Mouse (Mus musculus) gastrocnemius, postnatal 4 days (tissue): ENCODE measurements around the gene Fam76b. TPM values are rescaled to one million over a fixed set of nuclear protein-coding genes. Genes with fewer than 3 reads are reported as not detected.
"Not testable (repeated sequence)": the region's sequence is repeated elsewhere in the genome, so short reads cannot be mapped to it uniquely, and the experiment has no call there.

Experiments
- DNase-seq, 2 experiments: peaks; one replicate each; pipeline ENCODE4 v3.0.0; 2021 to 2022; ENCODE audit warnings: low spot score in 2 of 2, mixed read lengths in 2 of 2
- long read RNA-seq, 2 experiments: library from polyadenylated mRNA; stranded (forward); transcript quantifications; one replicate each; pipeline ENCODE4 v2.0.0; 2021
- total RNA-seq, 2 experiments: library from RNA; stranded (reverse); gene quantifications; 2 replicates each; pipeline ENCODE4 v1.2.3; 2021

Fam76b gene
- total RNA-seq = 10 to 100 TPM; 19.0 to 22.9 TPM
- long read RNA-seq, experiment 1, transcript Fam76b-201 (10 exons, 3,702 nt) = major isoform, 5 of 7 reads
- long read RNA-seq, experiment 1, partial matches to known transcripts = 0 of 7 reads
- long read RNA-seq, experiment 1, other reads (novel, unspliced or antisense) = 2 of 7 reads
- long read RNA-seq, experiment 2, partial matches to known transcripts = 0 of 9 reads
- long read RNA-seq, experiment 2, other reads (novel, unspliced or antisense) = 5 of 9 reads

DNA sequence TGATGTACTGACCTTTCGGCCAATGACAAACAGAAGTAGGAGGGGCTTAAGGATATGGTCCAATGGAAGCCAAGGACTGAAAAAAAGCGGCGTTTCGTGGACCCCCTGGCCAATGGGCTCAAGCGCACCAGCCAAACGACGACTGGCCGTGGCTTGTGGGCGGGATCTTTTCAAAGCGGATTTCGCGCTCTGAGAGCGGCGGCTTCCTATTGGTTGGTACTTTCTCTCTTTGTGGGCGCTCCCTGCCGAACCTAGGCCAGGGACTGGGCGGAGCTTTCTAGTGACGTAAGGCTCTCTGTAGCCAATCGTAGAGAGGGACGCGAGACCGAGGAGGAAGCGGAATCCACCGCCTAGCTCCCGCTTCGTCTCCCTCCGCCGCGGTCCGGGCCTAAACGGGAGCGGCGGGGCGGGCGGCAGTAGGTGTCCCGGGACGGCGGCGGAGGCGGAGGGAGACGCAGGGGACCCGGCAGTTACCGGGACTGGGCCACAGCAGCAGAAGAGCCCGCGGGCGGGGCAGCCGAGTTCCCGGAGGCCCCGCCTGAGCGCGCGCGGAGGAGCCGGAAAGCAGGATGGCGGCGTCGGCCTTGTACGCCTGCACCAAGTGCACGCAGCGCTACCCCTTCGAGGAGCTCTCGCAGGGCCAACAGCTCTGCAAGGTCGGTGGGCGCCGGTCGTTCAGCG, at the start of gene Fam76b:
Gene Fam76b (plus strand): TSS at position 311 of the 681 bp plus-strand sequence.
- DNase-seq = peak; percentile 96 to 97

DNA sequence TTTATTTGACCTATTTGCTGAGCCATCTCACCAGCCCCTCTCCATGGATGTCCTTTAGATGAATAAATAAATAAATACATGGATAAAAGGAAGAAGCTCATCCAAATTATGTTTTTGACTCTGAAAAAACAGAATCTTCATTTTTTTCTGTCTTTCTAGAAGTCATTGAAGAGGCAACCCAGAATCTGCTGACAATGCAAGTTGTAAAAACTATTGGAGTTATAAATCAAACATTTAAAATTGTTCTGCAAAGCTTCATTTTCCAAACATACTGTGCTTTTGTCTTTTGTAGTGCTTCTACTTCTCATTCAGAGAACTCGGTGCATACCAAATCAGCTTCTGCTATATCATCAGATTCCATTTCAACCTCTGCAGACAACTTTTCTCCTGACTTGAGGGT, 45.5 kb upstream of the Fam76b start:
- no peak for DNase-seq

DNA sequence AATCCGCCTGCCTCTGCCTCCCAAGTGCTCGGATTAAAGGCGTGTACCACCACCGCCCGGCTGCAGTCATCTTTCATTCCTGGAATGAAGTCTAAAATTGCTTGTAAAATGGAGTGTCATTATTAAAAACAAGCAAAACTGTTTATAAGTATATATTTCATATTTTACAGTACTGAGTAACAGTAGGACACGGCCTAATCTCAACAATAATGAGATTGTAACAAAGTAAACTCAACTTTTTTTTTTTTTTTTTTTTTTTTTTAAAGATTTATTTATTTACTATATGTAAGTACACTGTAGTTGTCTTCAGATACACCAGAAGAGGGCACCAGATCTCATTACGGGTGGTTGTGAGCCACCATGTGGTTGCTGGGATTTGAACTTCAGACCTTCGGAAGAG, 36.7 kb upstream of the Fam76b start:
- not testable (repeated sequence) for DNase-seq

DNA sequence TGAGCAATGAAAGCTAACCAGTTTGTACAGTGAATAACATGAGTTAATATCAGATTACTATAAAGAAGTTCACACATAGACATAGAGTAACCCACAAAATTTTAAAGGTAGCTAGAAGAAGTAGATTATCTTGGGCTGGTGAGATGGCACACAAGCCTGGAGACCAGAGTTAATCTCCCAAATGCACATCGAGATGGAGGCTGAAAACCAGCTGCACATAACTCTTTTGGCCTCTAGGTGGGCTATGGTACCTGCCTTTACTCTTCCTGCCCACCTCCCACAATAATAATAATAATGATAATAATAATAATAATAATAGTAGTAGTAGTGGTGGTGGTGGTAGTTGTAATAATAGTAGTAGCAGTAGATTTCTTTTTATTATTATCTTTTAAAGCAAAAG, 33.2 kb upstream of the Fam76b start:
- DNase-seq = no peak

DNA sequence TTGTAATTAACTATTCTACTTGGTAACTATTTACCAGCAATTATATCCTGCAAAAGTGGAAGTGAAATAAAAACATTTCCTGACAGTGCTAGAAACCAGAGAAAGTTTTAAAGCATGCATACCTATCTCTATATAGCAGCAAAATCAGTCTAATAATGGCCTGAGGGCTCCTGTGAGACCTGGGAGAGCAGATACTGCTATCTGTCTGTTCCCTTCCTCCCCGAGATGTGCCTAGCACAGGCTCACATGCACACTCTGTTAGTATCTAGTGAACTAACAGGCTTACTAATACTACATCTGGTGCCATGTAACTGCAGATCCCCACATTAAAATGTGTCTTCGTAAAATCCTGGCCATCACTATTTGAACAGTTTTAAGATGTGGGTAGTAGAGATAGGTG, 32.8 kb upstream of the Fam76b start:
- no peak for DNase-seq

DNA sequence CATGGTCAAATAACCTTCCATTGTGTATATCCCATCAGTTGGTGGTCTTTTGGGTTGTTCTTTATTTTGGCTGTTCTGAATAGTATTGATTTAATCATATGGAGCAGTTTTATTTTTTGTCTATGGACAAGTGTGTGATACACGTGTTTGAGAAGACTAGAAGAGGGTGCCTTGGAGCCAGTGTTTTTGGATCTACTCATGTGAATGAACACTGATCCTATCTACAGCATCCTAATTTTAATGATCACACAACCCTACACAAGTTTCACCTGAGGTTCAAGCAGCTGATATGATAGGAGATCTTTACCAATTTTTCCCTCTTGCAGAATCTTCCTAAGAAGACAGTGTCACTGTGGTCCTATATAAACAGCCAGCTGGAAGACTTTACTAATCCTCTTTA, 23.0 kb upstream of the Fam76b start:
- DNase-seq = no peak

DNA sequence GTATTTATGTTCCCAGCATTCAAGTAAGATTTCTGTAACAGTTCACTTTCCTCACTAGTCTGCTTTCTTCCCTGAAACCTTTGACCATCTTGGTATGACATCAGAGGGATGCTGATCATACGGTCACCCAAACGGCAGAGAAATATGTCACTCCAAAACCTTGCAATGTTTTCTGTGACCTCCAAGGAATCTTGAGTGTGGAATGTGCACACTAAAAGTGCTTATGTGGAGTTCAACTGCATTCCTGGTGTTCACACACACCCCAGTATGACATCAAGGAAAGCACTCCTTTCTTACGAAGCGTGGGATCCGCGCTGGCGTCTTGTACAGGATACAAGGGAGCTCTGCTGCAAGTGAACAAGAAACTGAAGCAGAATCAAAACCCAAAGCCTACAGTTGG, 20.7 kb upstream of the Fam76b start:
- no peak for DNase-seq

DNA sequence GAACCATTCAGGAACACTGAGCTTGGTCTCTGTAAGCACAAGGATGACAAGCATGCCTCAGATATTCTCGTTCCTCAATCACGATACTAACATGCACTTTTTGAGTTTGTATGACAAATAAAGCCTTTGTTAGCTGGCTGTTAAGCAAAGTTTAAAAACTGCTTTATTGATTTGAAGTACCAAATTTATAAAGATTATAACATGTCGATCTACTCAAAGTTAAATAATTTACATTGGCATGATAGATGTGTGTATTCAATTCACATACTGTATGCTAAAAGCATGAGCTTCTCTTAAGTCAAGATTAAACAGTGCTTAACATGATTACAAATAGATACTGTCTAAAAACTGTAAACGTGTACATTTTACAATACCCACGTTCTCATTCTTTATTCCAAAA, 19.9 kb upstream of the Fam76b start:
- DNase-seq = no peak

DNA sequence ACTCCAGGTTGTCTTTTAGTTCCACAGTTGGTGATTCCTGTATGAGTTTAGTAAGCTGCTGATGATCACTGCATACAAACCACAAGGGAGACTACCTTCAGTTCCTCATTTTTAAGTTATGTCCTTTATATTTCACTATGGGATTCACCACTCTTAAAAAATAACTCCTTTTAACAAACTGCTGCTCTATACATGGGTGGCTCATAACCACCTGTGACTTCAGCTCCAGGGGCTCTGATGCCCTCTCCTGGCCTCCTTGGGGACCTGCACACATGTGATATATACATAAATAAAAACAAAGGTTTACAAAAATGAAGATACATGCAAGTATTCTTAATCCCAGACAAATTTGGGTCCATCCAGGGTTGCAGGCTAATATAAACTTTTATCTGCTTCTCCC, 17.6 kb upstream of the Fam76b start:
- DNase-seq = no peak

DNA sequence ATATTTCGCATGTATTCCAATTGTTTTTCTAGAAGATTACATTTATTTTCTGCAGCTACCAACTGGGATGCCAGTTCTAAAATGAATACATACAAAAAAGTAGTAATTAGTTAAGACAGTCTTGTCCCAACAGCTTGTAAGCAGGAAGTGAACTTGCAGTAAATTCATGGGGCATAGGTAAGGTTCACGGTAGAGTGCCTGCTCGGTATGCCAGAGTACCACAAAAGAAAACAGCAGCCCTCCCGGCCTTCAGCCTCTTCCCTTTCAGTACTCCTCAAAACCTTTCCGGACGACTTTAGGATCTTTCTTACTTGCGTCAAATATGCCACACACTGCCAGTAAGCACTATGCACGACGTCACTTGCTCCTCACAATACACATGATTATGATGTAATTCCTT, 9.1 kb upstream of the Fam76b start:
- DNase-seq = no peak

DNA sequence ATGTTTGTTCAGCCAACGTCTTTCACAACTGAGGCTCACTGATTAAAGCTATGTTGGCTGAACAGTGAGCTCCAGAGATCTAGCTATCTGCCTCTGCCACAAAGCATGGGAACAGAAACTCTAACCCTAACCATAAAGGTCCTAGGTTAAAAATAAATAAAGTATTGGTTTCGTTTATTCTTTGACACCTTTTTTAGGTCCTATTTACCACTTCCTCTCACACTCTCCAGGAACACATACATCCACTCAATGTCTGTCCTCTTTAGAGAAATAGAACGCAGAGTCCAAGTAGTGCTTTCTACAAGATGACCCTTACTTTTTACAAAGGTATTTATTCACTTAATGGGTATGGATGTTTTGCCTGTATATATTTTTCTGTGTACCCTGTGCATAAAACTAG, 6.7 kb upstream of the Fam76b start:
- DNase-seq = no peak

DNA sequence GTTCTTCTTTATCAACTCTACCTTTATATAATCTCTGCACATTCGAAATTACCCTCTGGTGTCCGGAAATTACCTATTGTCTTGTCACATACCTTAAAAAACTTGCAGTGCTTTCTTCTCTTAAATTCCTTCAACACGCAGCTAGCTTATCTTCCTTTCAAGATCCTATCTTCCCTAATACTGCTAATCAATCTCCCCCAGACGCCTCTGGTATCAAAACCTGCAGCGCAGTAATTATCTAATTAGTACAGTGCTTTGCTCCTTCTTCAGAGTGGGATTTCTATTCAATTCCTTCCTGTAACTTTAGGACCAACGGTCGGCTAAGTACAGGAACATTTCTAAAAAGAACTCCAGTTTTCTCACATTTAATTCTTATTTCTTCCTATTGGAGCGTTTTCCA, 1.6 kb upstream of the Fam76b start:
- no peak for DNase-seq

DNA sequence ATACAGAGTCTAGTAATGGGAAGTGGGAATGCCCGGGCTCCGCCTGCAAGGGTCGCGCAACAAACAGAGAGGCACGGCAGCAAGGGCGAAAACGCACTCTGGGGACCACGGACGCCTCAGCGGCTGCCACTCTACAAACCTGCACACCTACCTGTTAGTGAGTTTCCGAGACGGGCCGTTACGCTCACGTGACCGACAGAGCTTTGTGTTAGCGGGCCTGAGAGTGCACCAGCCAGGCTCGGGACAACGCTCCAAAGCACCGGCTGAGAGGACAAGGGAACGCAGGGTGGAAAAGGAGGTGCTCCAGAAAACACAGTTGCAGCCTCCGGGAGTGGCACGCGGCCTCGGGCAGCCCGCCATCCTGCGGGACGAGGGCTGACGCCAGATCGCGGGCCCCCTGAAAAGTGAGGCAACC, 1.1 kb upstream of the Fam76b start:
- DNase-seq = no peak

DNA sequence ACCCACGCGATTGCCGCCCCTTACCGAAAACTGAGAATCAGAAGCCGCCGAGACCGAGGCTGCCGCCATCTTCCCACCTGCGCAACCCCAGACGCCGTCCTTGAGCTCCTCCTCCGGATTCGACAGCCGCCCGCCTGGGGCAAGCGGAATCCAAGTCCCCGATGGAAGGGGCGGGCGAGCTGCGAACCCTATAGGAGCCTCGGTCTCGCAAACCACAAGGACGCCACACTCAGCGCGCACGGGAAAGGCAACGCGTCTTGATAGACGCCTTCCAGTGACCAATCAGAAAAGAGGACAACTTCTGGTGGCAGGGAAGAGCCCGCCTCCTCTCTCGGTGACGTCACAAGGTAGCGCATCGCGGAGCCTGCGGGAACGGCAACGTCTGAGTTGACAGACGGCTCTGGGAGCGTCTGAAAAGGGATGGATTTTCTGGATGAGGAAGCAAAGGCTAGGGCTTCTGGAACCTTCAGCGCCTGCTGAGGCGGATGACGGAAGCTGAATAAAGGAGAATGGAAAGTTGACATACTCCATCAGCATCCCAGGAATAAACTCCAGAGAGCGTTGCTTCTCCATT, 597 bp upstream of the Fam76b start, which contains the start of gene Cep57:
Gene Cep57 (minus strand): TSS at position 276 of the 574 bp plus-strand sequence.
- peak; percentile 70 to 92 for DNase-seq

DNA sequence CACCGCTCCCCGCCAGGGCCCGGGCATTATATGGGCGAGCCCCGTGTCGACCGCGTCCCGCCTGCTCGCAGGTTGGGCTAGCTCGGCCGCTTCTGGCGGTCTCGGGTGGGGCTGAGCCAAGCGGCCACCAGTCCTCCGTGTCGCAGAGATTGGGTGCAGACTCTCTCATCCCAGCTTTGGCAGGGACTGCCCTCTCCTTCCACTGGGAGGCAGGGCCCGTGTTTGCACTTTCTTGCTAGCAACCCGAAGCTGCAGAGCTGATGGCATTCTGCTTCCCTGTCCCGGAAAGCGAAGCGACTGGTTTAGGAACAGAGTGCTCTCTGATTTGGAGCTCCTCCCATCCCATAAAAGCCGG, 548 bp downstream of the Fam76b start:
- no peak for DNase-seq

DNA sequence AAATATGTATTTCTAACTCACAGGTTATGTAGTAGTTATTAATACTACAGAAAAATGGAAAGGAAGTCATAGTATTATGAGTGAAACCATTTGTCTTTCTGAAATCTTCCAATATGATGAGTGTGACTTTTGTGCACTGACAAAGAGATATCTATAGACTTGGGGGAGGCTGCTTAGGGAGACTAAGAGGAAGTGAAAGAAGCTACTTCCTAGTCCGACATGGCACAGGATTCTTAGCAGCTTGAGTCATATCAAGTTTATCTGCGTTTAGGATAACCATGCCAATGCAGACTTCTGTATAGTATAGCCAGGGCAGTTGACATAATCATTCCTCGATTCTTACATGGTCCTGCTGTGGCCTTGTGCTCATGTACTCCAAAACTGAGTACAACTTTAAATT, 7.7 kb downstream of the Fam76b start:
- DNase-seq = no peak

DNA sequence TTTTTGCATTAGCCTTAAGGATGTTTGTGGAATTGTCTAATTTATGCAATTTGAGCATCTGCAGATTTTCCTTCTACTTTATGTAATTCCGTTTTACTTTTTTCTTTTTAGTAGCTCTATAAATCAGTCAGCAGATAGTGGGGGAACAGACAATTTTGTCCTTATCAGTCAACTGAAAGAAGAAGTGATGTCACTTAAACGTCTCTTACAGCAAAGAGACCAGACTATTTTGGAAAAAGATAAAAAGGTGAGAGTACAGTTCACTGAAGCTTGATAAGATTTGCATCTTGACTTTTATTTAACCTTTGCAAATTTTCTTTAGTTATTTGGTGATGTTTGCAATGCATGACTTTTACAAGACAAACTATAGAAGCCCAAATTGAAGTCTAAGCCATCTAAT, 9.2 kb downstream of the Fam76b start:
- DNase-seq = no peak

DNA sequence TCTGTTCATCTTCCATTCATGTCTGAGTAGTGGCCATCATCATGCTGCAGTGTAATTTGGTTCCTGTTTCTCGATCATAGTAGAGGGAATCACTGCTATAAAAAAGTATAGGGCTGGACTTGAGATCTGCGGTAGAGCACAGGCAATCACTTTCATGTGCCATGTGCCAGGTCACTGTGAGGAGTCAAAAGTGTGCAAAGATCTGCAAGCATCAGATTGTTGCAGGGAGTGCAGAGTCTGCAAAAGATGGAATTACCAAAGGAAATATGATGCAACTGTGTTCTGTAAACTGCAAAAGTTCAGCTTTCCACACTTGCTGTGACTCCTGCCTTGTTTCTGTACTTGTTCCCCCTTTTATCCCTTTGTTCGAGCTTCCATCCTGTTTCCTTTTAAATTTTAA, 20.1 kb downstream of the Fam76b start:
- no peak for DNase-seq

DNA sequence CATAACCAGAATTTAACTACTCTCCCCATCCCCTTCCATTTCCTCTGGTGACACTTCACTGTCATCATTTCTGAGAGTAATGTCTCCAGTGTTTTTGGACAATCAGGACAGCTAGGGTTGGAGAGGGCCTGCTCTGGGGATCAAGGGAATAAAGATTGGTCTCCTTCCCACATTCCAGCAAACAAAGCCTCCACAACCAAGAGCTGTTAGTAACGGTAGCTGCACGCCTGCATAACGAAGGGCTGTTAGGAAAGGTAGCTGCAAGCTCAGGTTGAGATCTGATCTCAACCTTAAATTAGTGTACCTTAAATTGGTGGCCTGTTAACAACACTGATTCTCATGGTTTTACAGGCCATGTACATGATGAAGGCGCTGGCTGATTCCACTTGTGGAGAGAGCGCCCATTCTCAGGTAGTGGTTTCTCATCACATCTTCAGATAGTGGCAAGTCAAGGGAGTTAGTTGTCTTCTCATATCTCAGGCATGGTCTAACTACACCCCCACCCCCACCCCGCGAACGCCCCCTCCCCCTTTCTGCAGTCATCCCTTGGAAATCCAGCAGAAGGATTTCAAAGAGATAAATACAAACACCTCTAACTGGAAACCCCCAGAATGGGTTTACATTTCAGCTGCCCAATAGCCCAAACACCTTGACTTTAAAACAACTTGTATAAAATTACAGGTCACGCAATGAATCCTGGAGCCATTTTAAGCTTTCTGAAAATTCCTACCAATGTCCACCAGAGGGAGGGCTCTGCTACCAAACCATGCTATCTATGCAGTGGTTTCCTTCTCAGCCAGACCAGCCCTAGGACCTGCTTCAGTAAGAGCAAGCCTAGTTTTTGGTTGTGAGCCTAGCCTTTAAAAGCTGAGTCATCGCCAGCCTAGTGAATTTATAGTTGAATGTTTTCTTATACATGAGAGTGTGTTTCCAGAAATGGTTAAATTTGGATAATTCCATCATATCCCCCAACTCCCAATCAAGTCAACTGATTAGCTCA, 21.3 kb downstream of the Fam76b start:
- no peak for DNase-seq

DNA sequence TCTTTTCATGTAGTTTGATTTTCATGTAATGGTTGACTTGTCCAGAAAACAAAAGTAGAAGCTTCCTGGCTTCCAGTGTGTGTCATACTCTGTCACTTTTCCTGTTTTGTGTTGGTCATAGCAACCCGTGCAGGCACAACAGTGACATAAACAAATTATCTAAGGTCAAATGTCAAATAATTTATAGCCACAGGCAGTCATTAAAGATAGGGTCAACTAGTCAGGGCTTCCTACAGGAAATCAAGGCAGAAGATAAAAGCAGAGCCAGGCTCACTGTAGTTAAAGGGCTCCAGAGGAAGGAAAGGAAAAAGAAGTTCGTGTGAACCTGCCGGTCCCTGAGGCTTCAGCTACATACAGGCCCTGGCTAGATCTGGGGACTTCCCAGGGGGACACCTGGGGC, 26.4 kb downstream of the Fam76b start:
- no peak for DNase-seq

DNA sequence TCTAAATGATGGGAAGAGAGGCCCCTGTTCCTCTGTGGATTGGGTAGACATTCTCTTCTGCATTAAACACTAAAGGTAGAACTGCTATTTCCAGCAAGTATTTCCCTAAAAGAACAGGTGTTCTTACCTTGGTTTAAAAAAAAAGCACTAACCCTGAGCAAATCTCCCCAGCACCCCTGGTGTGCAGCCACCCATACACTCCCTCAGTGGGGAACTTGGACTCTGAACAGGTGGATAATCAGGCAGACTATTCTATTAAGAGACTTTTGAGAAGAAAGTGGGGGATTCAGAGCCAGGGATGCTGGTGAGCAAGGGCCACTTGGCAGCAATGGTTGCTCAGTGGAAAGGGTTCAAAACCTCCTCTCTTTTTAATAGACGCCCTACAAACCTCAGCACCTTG, 28.7 kb downstream of the Fam76b start:
- no peak for DNase-seq

DNA sequence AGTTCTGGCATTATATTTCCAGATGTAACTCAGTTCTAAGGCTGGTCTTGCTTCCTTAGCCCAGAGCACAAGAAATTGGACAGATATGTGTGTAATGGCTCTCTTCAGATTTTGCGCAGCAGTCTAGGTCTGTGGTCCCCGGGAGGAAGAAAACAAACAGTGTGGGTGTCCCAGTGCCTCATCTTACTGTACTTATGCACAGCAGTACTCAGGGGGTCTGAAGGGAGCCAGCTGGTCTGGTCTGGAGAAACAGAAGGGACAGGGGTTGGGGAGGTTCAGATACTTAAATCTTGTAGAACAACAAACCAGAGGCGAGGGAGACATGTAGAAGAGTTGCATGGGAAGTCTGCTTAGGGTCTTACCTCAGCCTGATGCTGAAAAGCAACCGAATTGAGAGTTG, 29.3 kb downstream of the Fam76b start:
- no peak for DNase-seq
